Mouse (Mus musculus) hindbrain, postnatal 0 days (tissue): Measurements from ENCODE around the gene Fabp2. TPM values are rescaled to one million over a fixed set of nuclear protein-coding genes. Genes with fewer than 3 reads are reported as not detected.

ENCODE experiments used
- ATAC-seq: fragments of 200-750 bp; cut with Nextera tagmentation; 2 replicates; pipeline ENCODE4 v1.8.0; 2017; ENCODE audit warnings: mild to moderate bottlenecking, moderate TSS enrichment, moderate library complexity
- DNase-seq: peaks from one replicate; pipeline ENCODE4 v3.0.0-alpha.2; 2015; ENCODE audit warnings: low spot score
- H3K27ac ChIP-seq: fragments of 300-500 bp; sonication (generic); 2 replicates; pipeline ENCODE4 v1.5.1; 2014; ENCODE audit warnings: mild to moderate bottlenecking
- H3K27me3 ChIP-seq: fragments of 300-500 bp; sonication (generic); 2 replicates; pipeline ENCODE4 v1.6.1; 2014; ENCODE audit warnings: low read length, mixed read lengths; ENCODE audit not compliant: insufficient read depth
- H3K36me3 ChIP-seq: fragments of 300-500 bp; sonication (generic); 2 replicates; pipeline ENCODE4 v1.6.1; 2014; ENCODE audit warnings: low read length, mixed read lengths; ENCODE audit not compliant: insufficient read depth
- H3K4me1 ChIP-seq: fragments of 300-500 bp; sonication (generic); 2 replicates; pipeline ENCODE4 v1.6.1; 2014; ENCODE audit warnings: antibody characterized with exemption, low read length, mixed read lengths; ENCODE audit not compliant: insufficient read depth
- H3K4me2 ChIP-seq: fragments of 300-500 bp; sonication (generic); 2 replicates; pipeline ENCODE4 v1.6.1; 2014; ENCODE audit warnings: low read depth, mild to moderate bottlenecking, low read length, moderate library complexity, mixed read lengths
- H3K4me3 ChIP-seq: fragments of 300-500 bp; sonication (generic); 2 replicates; pipeline ENCODE4 v1.5.1; 2014; ENCODE audit warnings: low read length
- H3K9ac ChIP-seq: fragments of 300-500 bp; sonication (generic); replicated peaks from 2 replicates; pipeline ENCODE4 v1.6.1; 2014; ENCODE audit warnings: mild to moderate bottlenecking, low read length, moderate library complexity, mixed read lengths
- H3K9me3 ChIP-seq: fragments of 300-500 bp; sonication (generic); 2 replicates; pipeline ENCODE4 v1.6.1; 2016; ENCODE audit warnings: low read length, mixed read lengths
- CTCF ChIP-seq: IDR thresholded peaks from 2 replicates; pipeline ENCODE4 v1.5.1; 2016; ENCODE audit warnings: antibody characterized with exemption, control low read depth, low read depth
- WGBS: fragments of 180-500 bp; shearing (Covaris S2); extraction: QIAGEN DNeasy Blood & Tissue Kit; methylation state at CpG from one replicate; pipeline ENCODE4 v1.1.7; 2014; 5-methylcytosine and 5-hydroxymethylcytosine counted together
- polyA plus RNA-seq: library from polyadenylated mRNA; unstranded; fragments of >200 nt; fragmentation: Nextera tagmentation; extraction: Ambion mirVana; gene quantifications from 2 replicates; pipeline ENCODE4 v1.2.1, GENCODE M21; 2015
- total RNA-seq: library from RNA; depleted of rRNA; stranded (reverse); fragments of >200 nt; gene quantifications from 2 replicates; pipeline ENCODE4 v1.2.3, GENCODE M21; 2014; rRNA removed

Fabp2 gene
- total RNA-seq = not detected in 2 replicates
- polyA plus RNA-seq = not detected in 2 replicates

GRCm38 (mm10) chr3:122894772-122895171 is at the start of gene Fabp2:
Gene Fabp2 (plus strand): TSS chr3:122895072.
- Histone ChIP-seq H3K4me2 (no peak within 1 kb of the TSS), H3K9ac (no peak within 1 kb of the TSS), H3K9me3 (no peaks in the 10 kb centered on the region), H3K27ac (no peak within 1 kb of the TSS), H3K27me3 (no peaks in the 10 kb centered on the region), H3K36me3 (no peaks in the 10 kb centered on the region), H3K4me3 (no peak within 1 kb of the TSS), H3K4me1 (no peaks in the 10 kb centered on the region)
- DNase-seq = no peak
- WGBS = 90% methylated on average over 3 of the region's 3 CpGs
- TF ChIP-seq CTCF = no peak
- ATAC-seq = no peak

GRCm38 (mm10) chr3:122848410-122849034 is 46.4 kb upstream of the Fabp2 start:
- Histone ChIP-seq H3K27ac (no peak overlapping the region), H3K9ac (no peak overlapping the region), H3K9me3 (0 out of 2 replicates have a peak, but pooled peaks cover 2% of the 10 kb centered on the region), H3K36me3 (no peaks in the 10 kb centered on the region), H3K4me1 (no peaks in the 10 kb centered on the region), H3K4me3 (no peak overlapping the region), H3K27me3 (no peaks in the 10 kb centered on the region), H3K4me2 (no peak overlapping the region)
- ATAC-seq (no peak), DNase-seq (no peak)
- TF ChIP-seq CTCF = no peak
- 82% methylated on average over 5 of the region's 5 CpGs for WGBS

GRCm38 (mm10) chr3:122855149-122855548 is 39.7 kb upstream of the Fabp2 start:
- Histone ChIP-seq H3K9me3 (no peaks in the 10 kb centered on the region), H3K36me3 (no peaks in the 10 kb centered on the region), H3K27me3 (no peaks in the 10 kb centered on the region), H3K4me1 (no peaks in the 10 kb centered on the region), H3K4me3 (no peak overlapping the region), H3K9ac (no peak overlapping the region), H3K4me2 (no peak overlapping the region), H3K27ac (no peak overlapping the region)
- 40% methylated on average over 11 of the region's 11 CpGs for WGBS
- TF ChIP-seq CTCF = no peak
- ATAC-seq (no peak), DNase-seq (no peak)

GRCm38 (mm10) chr3:122859829-122860228 is 35.0 kb upstream of the Fabp2 start:
- Histone ChIP-seq H3K4me2 (no peak overlapping the region), H3K27me3 (no peaks in the 10 kb centered on the region), H3K4me3 (no peak overlapping the region), H3K9ac (no peak overlapping the region), H3K4me1 (no peaks in the 10 kb centered on the region), H3K36me3 (no peaks in the 10 kb centered on the region), H3K9me3 (no peaks in the 10 kb centered on the region), H3K27ac (no peak overlapping the region)
- DNase-seq (peak; percentile 27), ATAC-seq (no peak)
- WGBS = 72% methylated on average over 2 of the region's 2 CpGs
- TF ChIP-seq CTCF = peak; percentile 20

GRCm38 (mm10) chr3:122860573-122861498 is 34.0 kb upstream of the Fabp2 start:
- Histone ChIP-seq H3K36me3 (no peaks in the 10 kb centered on the region), H3K27ac (no peak overlapping the region), H3K9me3 (no peaks in the 10 kb centered on the region), H3K4me3 (no peak overlapping the region), H3K27me3 (no peaks in the 10 kb centered on the region), H3K4me1 (no peaks in the 10 kb centered on the region), H3K9ac (no peak overlapping the region), H3K4me2 (no peak overlapping the region)
- DNase-seq (no peak), ATAC-seq (no peak)
- 87% methylated on average over 12 of the region's 12 CpGs for WGBS
- TF ChIP-seq CTCF = no peak

GRCm38 (mm10) chr3:122865092-122865491 is 29.8 kb upstream of the Fabp2 start:
- no peaks in the 10 kb centered on the region for H3K4me1 ChIP-seq
- H3K4me2 ChIP-seq = no peak overlapping the region
- no peaks in the 10 kb centered on the region for H3K36me3 ChIP-seq
- no peak overlapping the region for H3K9ac ChIP-seq
- DNase-seq (no peak), ATAC-seq (no peak)
- no peaks in the 10 kb centered on the region for H3K9me3 ChIP-seq
- no peaks in the 10 kb centered on the region for H3K27me3 ChIP-seq
- TF ChIP-seq CTCF = no peak
- 84% methylated on average over 4 of the region's 4 CpGs for WGBS
- no peak overlapping the region for H3K4me3 ChIP-seq
- H3K27ac ChIP-seq = no peak overlapping the region
